Comparison of ENCODE assay signal across 16 mouse cellular contexts in the genomic region with DNA sequence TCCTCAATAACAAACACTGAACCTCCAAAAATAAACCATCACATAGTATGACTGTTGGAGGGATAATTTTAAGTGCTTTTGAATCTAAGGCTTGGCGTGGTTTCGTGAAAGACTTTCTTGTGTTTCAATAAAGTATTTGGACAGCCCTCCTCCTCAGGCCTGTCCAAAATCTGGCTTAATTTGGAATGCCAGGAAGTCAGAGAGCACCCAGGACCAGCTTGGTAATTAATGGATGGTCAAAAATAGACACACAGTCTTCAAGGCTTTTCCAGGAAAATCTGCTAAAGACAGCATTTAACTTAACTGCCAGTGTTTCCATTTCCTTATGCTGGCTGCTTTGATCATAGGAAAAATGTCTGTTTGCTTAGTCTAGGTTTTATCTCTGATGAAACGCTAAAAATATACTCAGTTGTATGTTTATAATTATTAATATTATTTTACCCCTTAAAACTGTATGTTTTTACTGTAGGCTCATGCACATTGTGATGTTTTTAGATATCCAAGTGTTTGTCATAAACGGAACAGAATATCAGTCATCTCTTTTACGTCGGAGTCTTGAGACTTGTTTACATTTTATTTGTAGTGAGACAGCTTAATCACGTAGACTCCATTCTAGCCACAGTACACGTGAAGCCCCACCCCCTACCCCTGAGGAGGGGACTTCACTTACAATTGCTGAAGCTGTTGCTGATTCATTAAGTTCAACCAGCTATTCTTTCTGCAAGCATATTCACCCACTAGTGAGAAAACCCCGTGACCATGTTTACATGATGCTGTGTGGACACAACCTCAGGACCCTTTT. TPM values are rescaled to one million over a fixed set of nuclear protein-coding genes. Genes with fewer than 3 reads are reported as not detected.
DNase-seq lines count a peak whose midpoint lies in the region; ATAC-seq and TF ChIP-seq lines count a peak whose summit lies in the region.
"Had no signal": no experiment of that assay in that cellular context is flagged by ENCODE, and none has a peak within 500 bp of the region (broad histone marks: within the 10 kb centered on the region; RNA-seq: fewer than 3 reads in every experiment).

No protein-coding gene starts in this region.

- no peak for TF ChIP-seq POLR2A in lung, adult 2 months (IDR thresholded peaks at IDR 0.05; ENCODE audit: borderline replicate concordance, extremely low read depth, low read depth, low read length)
- TF ChIP-seq POLR2A in limb, embryonic 14.5 days (IDR thresholded peaks at IDR 0.05; ENCODE audit: borderline replicate concordance, extremely low read depth, insufficient read depth, insufficient read length), result no peak

- no peaks in the 10 kb centered on the region for H3K9me3 ChIP-seq in intestine, embryonic 14.5 days (ENCODE audit: control insufficient read depth, low read length)
- H3K9me3 ChIP-seq in intestine, postnatal 0 days (ENCODE audit: control insufficient read depth), result no peaks in the 10 kb centered on the region
- H3K9me3 ChIP-seq in lung, embryonic 14.5 days (ENCODE audit: low read depth, low read length), result no peaks in the 10 kb centered on the region
- H3K9me3 ChIP-seq in limb, embryonic 14.5 days (ENCODE audit: control insufficient read depth, low read length), result no peaks in the 10 kb centered on the region
- no peaks in the 10 kb centered on the region for H3K9me3 ChIP-seq in heart, embryonic 10.5 days
- H3K9me3 ChIP-seq: hindbrain, embryonic 10.5 days; midbrain, embryonic 10.5 days had no signal

- no peaks in the 10 kb centered on the region for H3K27me3 ChIP-seq in intestine, embryonic 14.5 days (replicated peaks; ENCODE audit: control insufficient read depth, insufficient read depth, low read length)
- H3K27me3 ChIP-seq in intestine, postnatal 0 days (replicated peaks; ENCODE audit: control insufficient read depth, insufficient read depth, low read length), result no peaks in the 10 kb centered on the region
- no peaks in the 10 kb centered on the region for H3K27me3 ChIP-seq in lung, embryonic 14.5 days (ENCODE audit: insufficient read depth, low read length)
- H3K27me3 ChIP-seq in limb, embryonic 14.5 days (ENCODE audit: control insufficient read depth, insufficient read depth, low read length), result no peaks in the 10 kb centered on the region
- no peaks in the 10 kb centered on the region for H3K27me3 ChIP-seq in heart, embryonic 10.5 days (ENCODE audit: insufficient read depth, poor library complexity, severe bottlenecking)

- no peak for ATAC-seq in intestine, embryonic 14.5 days (replicated peaks; ENCODE audit: low FRiP score, low TSS enrichment, low read depth)
- ATAC-seq in intestine, postnatal 0 days, result no peak
- ATAC-seq in lung, embryonic 14.5 days (ENCODE audit: insufficient read depth), result peak; percentile 81
- no peak for ATAC-seq in limb, embryonic 14.5 days (ENCODE audit: low FRiP score, low read depth)
- ATAC-seq: forebrain, postnatal 0 days had no signal

- no peak overlapping the region for H3K4me3 ChIP-seq in intestine, embryonic 14.5 days (ENCODE audit: low read depth, low read length)
- H3K4me3 ChIP-seq in intestine, postnatal 0 days (ENCODE audit: low read depth, low read length), result no peak overlapping the region
- no peak overlapping the region for H3K4me3 ChIP-seq in lung, embryonic 14.5 days (ENCODE audit: low read depth, low read length)
- H3K4me3 ChIP-seq in lung, adult 2 months (replicated peaks; ENCODE audit: extremely low read depth, low read depth, low read length), result no peak overlapping the region
- no peak overlapping the region for H3K4me3 ChIP-seq in limb, embryonic 14.5 days (replicated peaks; ENCODE audit: low read length)
- H3K4me3 ChIP-seq in heart, embryonic 10.5 days, result no peak overlapping the region
- H3K4me3 ChIP-seq: hindbrain, embryonic 10.5 days; midbrain, embryonic 10.5 days had no signal

- peak; percentile 39 for DNase-seq in intestine, embryonic 14.5 days (ENCODE audit: low spot score)
- DNase-seq in lung, embryonic 14.5 days, result peak; percentile 71
- no peak for DNase-seq in lung, adult 2 months
- no peak for DNase-seq in limb, embryonic 14.5 days (ENCODE audit: low spot score)
- no peak for DNase-seq in layer of hippocampus, postnatal 14 days (ENCODE audit: low spot score in 2 of 2)
- no peak for DNase-seq in heart, embryonic 10.5 days (ENCODE audit: low spot score)
- DNase-seq: adrenal gland, postnatal 25 days; cerebellum, adult 18-20 months; cerebellum, postnatal 36 days; forebrain, postnatal 0 days; heart, adult 18-20 months; right cerebral cortex, postnatal 25 days; thymus, postnatal 25 days had no signal

- no peaks in the 10 kb centered on the region; the same call in 1 of the 2 replicates for H3K4me1 ChIP-seq in intestine, embryonic 14.5 days (replicated peaks; ENCODE audit: control insufficient read depth, insufficient read depth, low read length)
- no peaks in the 10 kb centered on the region for H3K4me1 ChIP-seq in intestine, postnatal 0 days (replicated peaks; ENCODE audit: control insufficient read depth, insufficient read depth, low read length)
- H3K4me1 ChIP-seq in lung, embryonic 14.5 days (ENCODE audit: insufficient read depth), result no peaks in the 10 kb centered on the region
- no peaks in the 10 kb centered on the region; the same call in 1 of the 2 replicates for H3K4me1 ChIP-seq in lung, adult 2 months (ENCODE audit: control insufficient read depth, insufficient read depth, low read length)
- H3K4me1 ChIP-seq in limb, embryonic 14.5 days (ENCODE audit: control insufficient read depth, insufficient read depth, low read length), result peaks cover 15% of the 10 kb centered on the region
- H3K4me1 ChIP-seq in heart, embryonic 10.5 days, result no peaks in the 10 kb centered on the region
- H3K4me1 ChIP-seq: hindbrain, embryonic 10.5 days; midbrain, embryonic 10.5 days had no signal

- 37% methylated on average over 9 of the region's 9 CpGs for WGBS in intestine, embryonic 14.5 days
- 54% methylated on average over 9 of the region's 9 CpGs for WGBS in intestine, postnatal 0 days
- 30% methylated on average over 9 of the region's 9 CpGs for WGBS in lung, embryonic 14.5 days
- WGBS in lung, adult 2 months, result 31% methylated on average over 9 of the region's 9 CpGs
- WGBS in limb, embryonic 14.5 days, result 64% methylated on average over 9 of the region's 9 CpGs
- WGBS in heart, embryonic 10.5 days, result 74% methylated on average over 9 of the region's 9 CpGs

- no peak overlapping the region for H3K27ac ChIP-seq in intestine, embryonic 14.5 days (ENCODE audit: low read depth)
- H3K27ac ChIP-seq in intestine, postnatal 0 days (ENCODE audit: low read depth, low read length), result no peak overlapping the region
- H3K27ac ChIP-seq in lung, embryonic 14.5 days (ENCODE audit: low read depth), result 0 out of 2 replicates have a peak overlapping the region, but pooled peaks have one; percentile 42
- H3K27ac ChIP-seq in limb, embryonic 14.5 days (replicated peaks; ENCODE audit: low read depth, low read length), result peak overlapping the region; percentile 23; the same call in 1 of the 2 replicates
- no peak overlapping the region for H3K27ac ChIP-seq in heart, embryonic 10.5 days
- H3K27ac ChIP-seq: hindbrain, embryonic 10.5 days; midbrain, embryonic 10.5 days had no signal

- no peak for TF ChIP-seq CTCF in intestine, postnatal 0 days (IDR thresholded peaks at IDR 0.05; ENCODE audit: low read depth)
- TF ChIP-seq CTCF in lung, embryonic 14.5 days (IDR thresholded peaks at IDR 0.05; ENCODE audit: low read depth), result no peak
- no peak for TF ChIP-seq CTCF in lung, adult 2 months (IDR thresholded peaks at IDR 0.05; ENCODE audit: insufficient read depth, low read length)

- no peak overlapping the region for H3K4me2 ChIP-seq in intestine, embryonic 14.5 days (ENCODE audit: low read length)
- no peak overlapping the region for H3K4me2 ChIP-seq in intestine, postnatal 0 days (replicated peaks; ENCODE audit: low read depth)
- H3K4me2 ChIP-seq in lung, embryonic 14.5 days, result no peak overlapping the region
- no peak overlapping the region for H3K4me2 ChIP-seq in limb, embryonic 14.5 days (replicated peaks; ENCODE audit: low read depth, low read length, severe bottlenecking)

- no peak overlapping the region for H3K9ac ChIP-seq in intestine, embryonic 14.5 days (ENCODE audit: low read length)
- H3K9ac ChIP-seq in intestine, postnatal 0 days (ENCODE audit: low read depth, low read length), result no peak overlapping the region
- H3K9ac ChIP-seq in lung, embryonic 14.5 days, result no peak overlapping the region
- H3K9ac ChIP-seq in limb, embryonic 14.5 days (ENCODE audit: low read depth, low read length, severe bottlenecking), result no peak overlapping the region
- H3K9ac ChIP-seq: forebrain, postnatal 0 days had no signal

- no peaks in the 10 kb centered on the region; the same call in 1 of the 2 replicates for H3K36me3 ChIP-seq in intestine, embryonic 14.5 days (ENCODE audit: control insufficient read depth, insufficient read depth, low read length)
- no peaks in the 10 kb centered on the region for H3K36me3 ChIP-seq in intestine, postnatal 0 days (ENCODE audit: control insufficient read depth, insufficient read depth)
- no peaks in the 10 kb centered on the region for H3K36me3 ChIP-seq in lung, embryonic 14.5 days (ENCODE audit: insufficient read depth)
- peaks cover 14% of the 10 kb centered on the region; the same call in 1 of the 2 replicates for H3K36me3 ChIP-seq in limb, embryonic 14.5 days (ENCODE audit: control insufficient read depth, insufficient read depth, low read length)
- H3K36me3 ChIP-seq in heart, embryonic 10.5 days, result no peaks in the 10 kb centered on the region
- H3K36me3 ChIP-seq: hindbrain, embryonic 10.5 days; midbrain, embryonic 10.5 days had no signal

RNA-seq across cellular contexts. Expression of gene Tmem26, which starts 57.8 kb away (rescaled TPM):
- polyA plus RNA-seq in intestine, embryonic 14.5 days (2014; fragmentation: Nextera tagmentation; extraction: Ambion mirVana), result 11.5 and 13.5 TPM in 2 replicates
- polyA plus RNA-seq in intestine, postnatal 0 days (2015; fragmentation: Nextera tagmentation; extraction: Ambion mirVana), result 3.8 and 4.6 TPM in 2 replicates
- polyA plus RNA-seq in lung, embryonic 14.5 days (2014; fragmentation: Nextera tagmentation; extraction: Ambion mirVana), result 7.0 and 7.6 TPM in 2 replicates
- 0.88 and 1.6 TPM in 2 replicates for polyA plus RNA-seq in lung, adult 2 months (2012; rRNA removed)
- polyA plus RNA-seq in limb, embryonic 14.5 days (2012; rRNA removed), result 29.4 and 37.0 TPM in 2 replicates
- polyA plus RNA-seq in limb, embryonic 14.5 days (2014; fragmentation: Nextera tagmentation; extraction: Ambion mirVana), result 59.6 and 74.3 TPM in 2 replicates
- under 1 TPM; 0.18 to 0.29 TPM for total RNA-seq in layer of hippocampus, postnatal 14 days (2021)
- 1.8 and 4.0 TPM in 2 replicates for polyA plus RNA-seq in heart, embryonic 10.5 days (2016; fragmentation: Nextera tagmentation; extraction: Ambion mirVana)

Comparison
In these comparisons a context has a peak if more than half of its experiments do, and no peak if none do; other contexts are left out.
1. DNase-seq: peak in intestine, embryonic 14.5 days (single experiment) and lung, embryonic 14.5 days (single experiment); none in lung, adult 2 months (single experiment), limb, embryonic 14.5 days (single experiment), layer of hippocampus, postnatal 14 days (0 of 2) and heart, embryonic 10.5 days (single experiment).
2. H3K27ac ChIP-seq: peak in lung, embryonic 14.5 days (single experiment) and limb, embryonic 14.5 days (single experiment); none in intestine, embryonic 14.5 days (single experiment), intestine, postnatal 0 days (single experiment) and heart, embryonic 10.5 days (single experiment).